Mouse (Mus musculus): ENCODE data around the gene Lmo2.

GRCm38 (mm10) chr2:103989724-103990123 lies 31.9 kb downstream of the Lmo2 start:
- TF ChIP-seq CTCF (IDR thresholded peaks at IDR 0.05; ENCODE audit: low read depth, low read length) = no peak
- no peak for TF ChIP-seq POLR2A (IDR thresholded peaks at IDR 0.05; ENCODE audit: extremely low read depth, insufficient read depth, low read length)
